Mouse (Mus musculus) thymus, postnatal 10 days (tissue): ENCODE data around the gene Agfg2.

ENCODE experiments used
- DNase-seq, 2 experiments: peaks; one replicate each; pipeline ENCODE4 v3.0.0; 2021; ENCODE audit warnings: low spot score in 2 of 2

The Agfg2 gene

DNA sequence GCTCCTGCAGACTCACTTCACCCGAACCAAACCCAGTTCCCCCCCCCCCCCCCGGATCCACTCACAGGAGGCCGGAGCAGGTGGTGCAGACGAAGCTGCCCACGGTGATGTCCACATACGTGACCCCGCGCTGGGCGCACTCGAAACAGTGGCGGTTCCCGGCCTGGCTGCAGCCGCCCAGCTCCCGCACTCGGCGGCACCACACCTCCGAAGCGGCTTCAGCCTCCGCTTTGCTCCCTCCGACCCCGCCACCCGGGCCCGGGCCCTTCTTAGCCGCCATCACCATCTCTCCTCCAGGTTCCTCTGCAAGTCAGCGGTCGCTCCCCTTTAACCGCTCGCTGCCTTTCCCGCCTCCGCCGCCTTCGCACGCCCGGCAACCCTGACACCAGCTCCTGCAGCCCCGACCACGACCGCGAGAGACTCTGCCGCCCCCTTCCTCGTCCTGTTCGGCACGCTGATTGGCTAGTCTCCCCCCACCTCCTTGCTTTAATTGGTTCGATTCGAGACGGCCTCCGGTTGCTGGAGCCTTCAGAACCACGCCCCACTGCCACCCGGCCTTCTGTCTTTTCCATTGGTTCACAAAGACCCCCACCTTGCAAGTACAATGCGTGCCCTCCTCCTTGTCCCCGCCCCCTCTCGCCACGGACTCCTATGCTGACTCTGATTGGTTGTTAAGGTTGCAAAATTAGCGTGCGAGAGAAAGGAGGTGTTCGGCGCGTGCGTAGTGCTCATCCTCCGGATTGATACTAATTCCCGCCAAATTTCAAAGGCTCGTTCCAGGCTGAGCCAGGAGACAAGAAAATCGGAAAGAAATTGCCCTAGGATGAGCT is at the start of gene Agfg2:
Gene Agfg2, minus strand, starts transcription at position 433 of the 830 bp plus-strand sequence.
- DNase-seq: peak; percentile 97 to 99

DNA sequence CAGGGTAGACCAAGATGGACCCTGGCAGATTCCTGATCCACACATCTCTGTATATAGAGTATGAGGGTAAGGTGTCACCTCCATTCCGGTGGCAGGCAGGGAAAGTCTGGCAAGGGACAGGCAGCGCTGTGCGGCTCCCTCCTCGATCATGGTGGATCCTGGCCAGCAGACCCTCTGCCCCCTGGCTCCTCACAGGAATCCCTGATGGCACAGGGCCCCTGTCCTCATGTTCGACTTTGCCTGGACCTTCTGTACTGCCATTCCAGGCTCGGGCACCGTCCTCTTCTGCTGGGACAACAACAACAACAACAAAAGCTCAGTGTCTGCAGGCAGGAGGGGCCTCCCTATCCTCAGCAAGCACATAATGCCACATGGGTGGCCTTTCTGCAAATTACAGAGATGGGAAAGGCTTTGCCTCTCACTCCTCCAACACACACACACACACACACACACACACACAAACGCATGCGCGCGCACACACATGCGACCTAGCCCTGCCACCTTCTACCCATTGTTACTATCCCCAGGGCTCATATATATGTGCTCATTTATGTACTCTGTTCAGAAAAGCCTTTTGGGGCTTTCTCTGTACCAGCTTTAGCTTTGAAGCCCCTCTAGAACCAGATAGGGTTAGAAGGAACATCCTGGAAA is 49.2 kb upstream of the Agfg2 start:
- DNase-seq: no peak

DNA sequence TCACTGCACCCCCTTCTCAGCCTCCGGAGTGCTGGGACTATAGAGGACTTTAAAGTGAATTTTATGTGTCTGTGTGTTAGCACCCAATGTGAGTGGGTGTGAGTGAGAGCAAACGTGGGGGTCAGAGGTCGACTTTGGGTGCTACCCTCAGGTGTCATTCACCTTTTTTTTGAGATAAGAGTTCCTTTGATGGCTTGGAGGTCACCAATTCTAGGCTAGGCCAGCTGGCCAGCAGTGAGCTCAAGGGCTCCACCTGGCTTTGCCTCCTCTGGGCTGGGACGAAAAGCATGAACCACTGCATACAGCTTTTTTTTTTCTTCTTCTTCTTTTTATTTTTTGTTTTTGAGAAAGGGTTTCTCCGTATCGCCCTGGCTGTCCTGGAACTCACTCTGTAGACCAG is 42.2 kb upstream of the Agfg2 start:
- no peak for DNase-seq

DNA sequence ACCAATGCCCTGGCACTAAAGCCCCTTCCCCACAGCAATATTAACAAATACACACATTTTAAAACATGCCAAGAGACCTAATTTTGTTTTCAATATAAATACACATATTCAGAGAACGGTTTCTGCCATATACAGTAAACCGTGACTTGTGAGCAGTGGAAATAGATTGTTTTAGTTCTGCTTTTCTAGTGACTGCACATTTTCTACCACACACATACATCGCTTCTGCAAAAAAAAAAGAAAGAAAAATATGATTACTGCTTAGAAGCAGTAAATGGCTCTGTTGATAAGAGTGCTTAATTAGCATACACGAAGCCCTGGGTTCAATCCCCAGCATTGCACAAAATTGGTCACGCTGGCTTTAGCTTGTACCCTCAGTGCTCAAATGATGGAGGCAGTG is 39.3 kb upstream of the Agfg2 start:
- DNase-seq: no peak

DNA sequence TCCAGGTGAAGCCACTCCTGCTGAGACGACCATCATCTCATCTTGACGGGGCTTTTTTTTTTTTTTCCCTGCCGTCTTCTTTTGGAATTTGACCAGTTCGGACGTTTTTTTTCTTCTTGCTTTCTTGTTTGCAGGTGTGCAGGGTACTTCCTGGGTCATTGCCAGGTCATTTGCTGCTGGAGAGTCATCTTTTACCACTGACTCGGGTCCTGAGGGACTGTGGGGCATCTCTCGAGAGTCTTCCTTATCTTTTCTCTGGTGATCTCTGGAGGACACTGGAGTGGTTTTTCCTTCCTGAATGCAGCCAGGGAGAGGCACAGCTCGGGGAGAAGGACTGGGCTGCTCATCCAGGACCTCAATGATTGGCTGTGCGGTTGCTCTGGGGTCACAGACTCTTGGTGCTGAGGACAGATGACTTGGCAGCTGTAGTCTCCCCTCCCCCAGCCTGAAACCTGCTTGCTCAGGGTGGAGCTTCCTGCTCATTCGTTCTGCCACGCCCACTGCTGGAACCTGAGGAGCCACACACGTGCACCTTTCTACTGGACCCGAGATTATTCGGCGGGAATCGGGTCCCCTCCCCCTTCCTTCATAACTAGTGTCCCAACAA is 36.1 kb upstream of the Agfg2 start:
- DNase-seq: peak; percentile 67 to 73

DNA sequence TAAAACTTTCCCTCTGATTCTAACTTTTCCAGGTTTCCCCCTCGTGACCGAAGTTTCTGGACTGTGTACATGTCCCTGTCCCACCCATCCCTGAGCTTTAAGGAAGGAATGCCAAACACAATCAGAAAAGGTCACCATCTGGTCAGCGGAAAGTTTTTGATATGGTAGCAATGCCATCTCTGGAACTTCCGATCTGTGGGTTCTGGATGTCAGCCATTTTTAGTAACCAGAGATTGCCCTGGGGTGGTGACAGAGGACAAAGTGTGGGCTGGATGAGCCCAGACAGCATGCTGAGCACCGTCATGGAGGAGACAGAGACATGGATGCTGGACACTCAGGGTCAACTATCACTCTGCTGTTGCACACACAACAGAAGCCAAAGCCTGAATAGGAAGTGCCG is 34.6 kb upstream of the Agfg2 start:
- DNase-seq: no peak

DNA sequence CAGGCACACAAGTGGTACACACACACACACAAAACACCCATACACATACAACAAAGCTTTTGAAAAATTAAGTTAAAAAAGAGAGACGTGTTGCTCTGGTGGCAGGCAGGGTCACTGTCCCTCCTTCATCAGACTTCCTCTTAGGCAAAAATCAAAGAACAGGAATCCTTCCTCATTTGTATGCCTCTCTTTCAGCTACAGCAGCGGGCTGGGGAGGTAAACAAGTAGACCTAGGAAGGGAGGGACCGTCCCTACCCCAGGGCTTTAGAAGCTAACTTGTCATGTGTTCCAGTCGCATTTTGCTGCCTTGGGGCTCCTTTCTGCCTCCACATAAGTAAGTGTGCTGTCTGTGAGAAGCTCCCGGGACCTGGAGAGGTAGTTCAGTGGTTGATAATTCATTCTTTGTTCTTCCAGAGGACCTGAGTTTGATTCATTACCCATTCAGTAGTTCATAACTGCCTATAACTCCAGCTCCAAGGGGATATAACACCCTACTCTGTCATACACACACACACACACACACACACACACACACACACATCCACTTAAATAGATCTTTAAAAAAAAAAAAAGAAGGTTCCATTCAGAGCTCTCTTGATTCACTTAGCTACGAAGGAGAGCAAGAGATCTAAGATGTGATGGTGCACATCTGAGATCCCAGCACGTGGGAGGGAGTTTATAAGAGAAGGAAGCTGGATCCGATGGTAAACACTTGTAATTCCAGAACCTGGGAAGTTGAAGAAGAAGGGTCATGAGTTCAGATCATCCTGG is 33.7 kb upstream of the Agfg2 start:
- DNase-seq: no peak

DNA sequence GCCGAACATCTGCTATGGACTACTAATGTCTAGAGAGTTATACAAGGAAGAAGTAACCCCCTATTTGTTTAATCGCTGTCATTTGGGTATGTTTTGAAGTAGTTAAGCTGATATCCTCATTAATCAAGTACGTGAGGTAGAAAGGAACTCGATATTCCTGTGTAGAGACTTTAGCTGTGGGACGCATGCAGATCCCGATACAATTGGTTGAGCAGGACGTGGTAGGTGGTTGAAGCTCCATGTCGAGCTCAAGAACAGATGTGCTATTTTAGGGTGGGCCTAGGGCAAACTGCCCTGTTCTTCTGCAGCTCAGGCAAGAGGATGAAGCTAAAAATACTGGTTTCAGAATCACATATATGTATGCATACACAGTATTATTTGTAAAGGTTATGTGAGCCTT is 31.2 kb upstream of the Agfg2 start:
- no peak for DNase-seq

DNA sequence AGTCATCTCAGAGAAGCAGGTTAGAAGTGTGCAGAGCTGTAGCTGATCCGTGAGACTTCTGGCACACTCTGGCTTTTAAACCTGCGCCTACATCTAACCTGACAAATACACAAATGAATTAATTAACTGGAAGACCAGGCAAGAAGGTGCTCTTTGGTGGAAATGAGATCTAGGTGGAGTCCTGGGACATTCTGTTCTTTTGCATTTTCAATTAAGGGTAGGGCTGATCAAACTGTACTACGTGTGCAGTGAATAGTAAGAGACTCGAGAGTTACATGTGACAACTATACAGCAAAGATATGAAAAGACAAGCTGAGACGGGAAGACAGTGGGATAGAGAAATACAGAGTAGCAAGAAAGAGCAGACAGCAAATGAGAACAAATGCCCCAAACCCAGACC is 28.9 kb upstream of the Agfg2 start:
- DNase-seq: no peak

DNA sequence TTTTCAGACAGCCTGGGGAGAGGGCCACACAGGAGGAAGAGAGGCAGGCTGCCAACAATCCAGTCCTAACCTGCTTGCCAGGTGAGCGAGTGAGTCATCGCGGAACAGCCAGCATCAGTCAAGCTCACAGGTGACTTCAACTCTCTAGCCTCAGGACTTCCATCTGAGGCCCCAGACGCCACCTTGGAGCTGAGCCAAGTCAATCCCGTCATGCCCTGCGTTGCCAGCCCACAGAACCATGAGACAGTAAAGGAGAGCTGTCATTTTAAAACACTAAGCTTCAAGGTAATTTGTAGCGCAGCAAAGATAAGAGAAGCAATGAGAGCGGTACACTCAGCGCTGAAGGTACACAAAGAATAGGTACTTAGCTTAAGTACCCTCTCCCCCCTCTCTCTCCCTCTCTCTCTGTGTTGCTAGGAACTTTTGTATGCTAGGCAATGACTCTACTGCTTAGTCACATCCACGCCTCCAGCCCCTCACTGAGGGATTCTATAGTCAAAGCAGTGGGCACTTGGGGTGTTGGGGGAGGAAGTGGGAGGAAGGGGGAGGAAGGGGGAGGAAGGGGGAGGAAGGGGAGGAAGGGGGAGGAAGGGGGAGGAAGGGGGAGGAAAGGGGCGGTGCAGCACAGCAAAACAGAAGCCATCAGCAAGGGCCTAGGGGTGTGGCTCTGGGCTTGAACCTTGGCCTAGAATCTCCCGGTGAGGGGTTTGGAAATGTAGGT is 22.5 kb upstream of the Agfg2 start:
- peak; percentile 73 to 79 for DNase-seq

DNA sequence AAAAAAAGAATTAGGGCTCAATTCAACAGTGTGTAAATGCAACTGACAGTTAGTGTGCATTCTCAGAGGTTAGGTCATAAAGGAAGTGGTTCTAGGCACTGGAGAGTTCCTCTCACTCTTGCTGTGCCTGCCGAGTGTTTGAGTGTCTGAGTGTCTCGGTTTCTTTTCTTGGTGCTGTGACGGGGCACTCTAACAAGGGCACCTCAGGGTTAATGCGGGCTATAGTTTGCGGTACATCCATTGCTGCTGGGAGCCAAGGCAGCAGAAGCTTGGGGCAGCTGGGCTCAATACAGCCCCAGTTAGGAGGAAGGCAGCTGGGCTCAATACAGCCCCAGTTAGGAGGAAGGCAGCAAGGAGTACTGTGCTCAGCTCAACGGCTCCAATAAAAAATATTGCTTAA is 20.7 kb upstream of the Agfg2 start:
- peak; percentile 59 for DNase-seq

DNA sequence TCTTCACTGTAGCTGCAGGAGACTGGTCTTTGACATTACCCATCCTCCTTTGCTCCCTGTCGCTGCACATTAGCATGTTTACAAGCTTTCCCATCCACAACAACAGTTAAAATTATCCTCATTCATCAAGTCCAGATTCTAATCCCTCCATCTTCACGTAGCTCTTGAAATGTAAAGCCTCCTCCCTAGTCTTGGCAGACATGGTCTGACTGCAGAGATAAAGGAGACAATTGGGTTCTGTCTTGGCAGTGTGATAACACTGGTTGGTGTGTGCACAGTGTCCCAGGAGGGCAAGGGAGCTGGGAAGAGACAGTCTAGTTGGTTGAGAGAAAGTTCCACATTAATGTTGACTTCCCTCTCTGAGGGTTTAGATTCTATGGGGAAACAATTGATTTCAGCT is 15.3 kb upstream of the Agfg2 start:
- DNase-seq: no peak

DNA sequence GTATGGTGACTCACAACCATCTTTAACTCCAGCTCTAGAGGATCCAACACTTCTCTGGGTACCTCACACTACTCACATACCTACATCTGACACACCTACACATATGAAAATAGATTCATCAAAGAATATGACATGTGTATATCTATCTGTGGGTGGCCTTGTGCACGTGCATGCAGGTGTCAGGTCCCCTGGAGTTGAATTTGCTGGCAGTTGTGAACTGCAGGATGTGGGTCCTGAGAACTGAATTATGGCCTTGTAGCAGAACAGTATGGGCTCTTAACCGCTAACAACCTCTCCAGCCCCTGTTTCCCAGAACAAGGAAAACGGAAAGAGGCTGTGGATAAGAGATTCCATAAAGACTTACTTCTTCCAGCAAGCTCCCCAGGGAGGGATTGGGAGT is 14.6 kb upstream of the Agfg2 start:
- no peak for DNase-seq

DNA sequence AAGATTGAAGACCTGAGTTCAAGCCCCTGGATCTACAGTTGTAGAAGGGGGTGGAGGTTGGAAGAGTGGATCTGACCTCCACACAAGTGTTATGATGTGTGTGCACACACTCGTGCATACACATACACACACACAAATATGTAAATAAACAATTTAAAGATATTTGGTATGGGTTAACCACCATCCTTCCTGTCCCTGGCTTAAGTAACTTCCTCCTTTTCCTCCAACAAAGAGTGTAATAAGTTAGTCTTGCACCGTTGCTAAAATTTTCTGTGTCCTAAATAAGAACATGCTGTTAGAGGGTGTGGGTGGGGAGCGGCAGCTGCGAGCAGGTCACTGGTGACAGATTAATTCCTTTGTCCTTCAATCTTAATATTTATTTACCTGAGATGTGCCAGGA is 11.4 kb upstream of the Agfg2 start:
- no peak for DNase-seq

DNA sequence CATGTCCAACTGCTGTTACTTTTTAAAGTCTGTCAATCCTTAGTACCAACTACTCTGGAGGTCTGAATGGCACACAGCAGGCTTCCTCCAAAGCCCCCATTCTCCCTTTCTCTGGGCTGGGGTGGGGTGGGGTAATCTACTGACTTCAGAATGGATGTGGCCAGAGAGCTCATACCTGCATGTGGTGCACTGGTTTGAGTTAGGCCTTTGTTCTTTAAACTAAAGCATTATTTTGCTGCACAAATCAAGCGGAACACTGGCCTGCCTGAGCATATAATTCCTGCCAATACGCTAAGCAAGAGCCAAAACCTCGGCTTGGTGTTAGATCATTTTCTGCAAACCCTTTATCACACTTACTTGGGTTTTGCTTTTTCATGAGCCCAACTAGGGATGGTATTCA is 10.3 kb upstream of the Agfg2 start:
- DNase-seq: no peak

DNA sequence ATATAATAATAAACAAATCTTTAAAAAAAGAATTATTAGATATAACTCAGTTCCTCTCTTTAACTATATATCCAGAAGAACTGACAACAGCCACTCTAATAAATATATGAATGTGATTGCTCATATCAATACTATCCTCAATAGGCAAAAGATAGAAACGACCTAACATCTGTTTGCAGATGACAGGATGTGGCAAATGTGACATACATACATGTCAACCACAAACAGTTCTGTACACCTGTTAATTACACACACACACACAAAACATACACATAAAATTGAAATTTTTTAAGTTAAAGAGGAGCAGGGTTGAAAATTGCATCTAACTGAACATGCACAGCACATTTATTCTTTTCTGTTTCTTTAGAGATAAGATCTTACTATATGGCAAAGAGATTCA is 7.4 kb upstream of the Agfg2 start:
- no peak for DNase-seq

DNA sequence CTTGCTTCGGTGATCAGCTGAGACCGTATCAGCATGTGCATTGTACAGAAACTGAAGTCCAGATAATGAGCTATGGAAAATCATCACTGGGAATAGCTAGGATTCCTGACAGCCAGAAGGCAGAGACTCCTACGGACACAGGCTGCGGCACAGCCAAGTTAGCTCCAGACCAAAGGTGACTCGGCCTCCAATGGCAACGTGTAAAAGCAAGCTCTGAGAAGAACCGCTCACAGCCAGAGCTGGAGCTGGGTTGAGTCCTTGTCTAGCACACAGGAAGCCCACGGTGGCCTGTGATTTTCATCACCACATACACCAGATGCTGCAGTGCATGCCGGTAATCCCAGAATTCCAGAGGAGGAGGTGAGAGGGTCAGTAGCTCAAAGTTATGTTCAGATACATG is 6.0 kb upstream of the Agfg2 start:
- DNase-seq: no peak

DNA sequence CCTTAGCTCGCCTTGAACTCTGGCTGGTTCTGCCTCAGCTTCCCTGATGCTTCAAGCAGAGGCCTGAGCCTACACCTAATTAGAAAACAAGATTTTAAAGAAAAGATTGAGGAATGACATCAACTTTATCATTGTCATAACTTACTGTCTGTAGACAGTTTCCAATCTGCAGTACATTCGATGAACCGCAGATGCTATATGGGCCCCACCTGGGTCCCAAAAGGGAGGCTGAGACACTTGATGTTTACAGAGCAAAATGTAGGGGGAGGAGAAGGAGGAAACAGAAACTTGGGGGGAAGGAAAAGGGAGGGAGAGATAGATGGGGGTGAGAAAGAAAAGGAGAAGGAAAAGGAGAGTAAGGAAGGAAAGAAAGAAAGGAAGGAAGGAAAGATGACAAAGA is 5.4 kb upstream of the Agfg2 start:
- peak; percentile 48 to 60 for DNase-seq

DNA sequence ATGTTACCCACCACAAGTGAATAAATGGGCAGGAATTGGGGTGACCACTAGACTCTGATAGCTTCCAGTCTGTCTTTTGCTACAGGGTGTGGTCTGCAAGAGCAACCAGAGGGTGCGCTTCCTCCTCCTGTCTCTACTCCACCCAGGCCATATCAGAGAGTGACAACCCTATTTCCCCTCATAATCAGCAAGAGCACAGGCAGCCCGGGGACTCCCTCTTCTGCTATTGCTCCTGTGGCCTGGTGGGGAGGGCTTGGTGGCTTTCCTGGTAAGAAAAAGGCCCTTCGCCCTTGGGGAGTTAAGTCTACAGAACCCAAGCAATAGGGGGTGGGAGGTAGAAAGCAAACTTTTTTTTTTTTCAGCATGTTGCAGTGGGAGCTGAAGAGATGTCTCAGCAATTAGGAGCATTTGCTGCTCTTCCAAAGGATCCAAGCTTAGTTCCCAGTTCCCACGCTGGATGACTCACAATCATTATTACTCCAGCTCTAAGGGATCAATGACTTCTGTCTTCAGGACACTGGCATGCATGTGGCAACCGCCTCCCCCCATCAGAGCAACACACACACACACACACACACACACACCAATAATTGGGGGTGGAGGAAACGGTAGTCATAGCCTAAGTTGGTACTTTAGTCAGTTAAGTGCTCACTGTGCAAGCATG is 1.7 kb upstream of the Agfg2 start:
- peak in 1 of 2 experiments; percentile 52 for DNase-seq

DNA sequence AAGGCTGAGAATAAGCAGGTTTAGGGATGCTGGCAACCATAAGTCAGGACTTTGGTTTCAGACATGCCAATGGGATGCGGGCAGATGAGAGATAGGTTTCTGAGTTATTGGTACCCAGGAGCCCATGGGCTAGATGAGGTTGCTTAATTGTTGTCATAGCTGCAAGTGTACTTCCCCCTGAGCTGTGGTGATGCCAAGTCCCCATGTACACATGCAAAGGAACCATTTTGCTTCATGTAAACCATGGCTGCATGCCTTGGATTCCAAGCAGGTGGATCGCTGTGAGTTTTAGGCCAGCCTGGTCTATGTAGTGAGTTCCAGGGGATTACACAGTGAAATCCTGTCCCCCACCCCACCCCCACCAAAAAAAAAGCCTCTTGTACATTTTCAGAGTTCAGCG is 1.1 kb upstream of the Agfg2 start:
- no peak for DNase-seq
